Mouse (Mus musculus): Measurements from ENCODE around the gene Mrpl22.
"Not testable (repeated sequence)": the region's sequence is repeated elsewhere in the genome, so short reads cannot be mapped to it uniquely, and the experiment has no call there.

Gene Mrpl22

GRCm38 (mm10) chr11:58224872-58225271 is 53.4 kb downstream of the Mrpl22 start:
- intact Hi-C loops (cut with DNase I): loop anchor here (1.0 kb wide), 1 partner anchor 46 kb away; no protein-coding TSS in a partner anchor

- intact Hi-C loops (cut with DNase I): loop anchor here (1.0 kb wide), 1 partner anchor 46 kb away; no protein-coding TSS in a partner anchor
Observed at GRCm38 (mm10) chr11:58225655-58226054, 54.2 kb downstream of the Mrpl22 start.

GRCm38 (mm10) chr11:58226425-58226824 is 55.0 kb downstream of the Mrpl22 start:
- intact Hi-C loops (cut with DNase I): no loop called here

- intact Hi-C loops (cut with DNase I): not testable (repeated sequence)
Observed at GRCm38 (mm10) chr11:58228021-58228420, 56.6 kb downstream of the Mrpl22 start.

All from adrenal gland (tissue).